Mouse (Mus musculus): ENCODE results near the gene Olfr1317. TPM values are rescaled to one million over a fixed set of nuclear protein-coding genes. Genes with fewer than 3 reads are reported as not detected.

Gene Olfr1317
- total RNA-seq (2015), result not detected in 2 replicates
- total RNA-seq (2017), result not detected in 2 replicates

- no peak for ATAC-seq (ENCODE audit: poor library complexity, severe bottlenecking)
Measured at GRCm38 (mm10) chr2:112140029-112140428, at the start of gene Olfr1317. TSS of gene Olfr1317 (plus strand) at chr2:112140329.

DNA sequence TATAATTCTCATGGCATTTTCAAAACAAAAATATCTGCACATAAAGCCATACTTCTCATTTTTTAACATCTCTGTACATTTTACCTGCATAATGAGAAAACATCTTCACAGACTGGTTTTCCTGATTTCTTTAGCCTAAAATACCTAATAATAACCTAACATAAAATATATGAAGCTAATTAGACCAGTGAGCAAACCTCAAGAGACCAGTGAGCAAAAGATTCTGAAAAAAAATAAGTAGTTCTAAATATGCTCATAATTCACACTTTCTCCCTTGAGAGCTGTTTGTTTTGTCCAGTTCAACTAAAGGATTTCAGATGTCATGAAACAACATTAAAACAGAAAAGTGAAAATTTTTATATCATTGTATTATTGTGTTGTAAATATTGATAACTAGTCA lies 43.4 kb upstream of the Olfr1317 start, which contains the start of gene Olfr1314:
TSS of gene Olfr1314 (minus strand) at position 101 of the 400 bp plus-strand sequence.
- ATAC-seq (ENCODE audit: poor library complexity, severe bottlenecking), result no peak

DNA sequence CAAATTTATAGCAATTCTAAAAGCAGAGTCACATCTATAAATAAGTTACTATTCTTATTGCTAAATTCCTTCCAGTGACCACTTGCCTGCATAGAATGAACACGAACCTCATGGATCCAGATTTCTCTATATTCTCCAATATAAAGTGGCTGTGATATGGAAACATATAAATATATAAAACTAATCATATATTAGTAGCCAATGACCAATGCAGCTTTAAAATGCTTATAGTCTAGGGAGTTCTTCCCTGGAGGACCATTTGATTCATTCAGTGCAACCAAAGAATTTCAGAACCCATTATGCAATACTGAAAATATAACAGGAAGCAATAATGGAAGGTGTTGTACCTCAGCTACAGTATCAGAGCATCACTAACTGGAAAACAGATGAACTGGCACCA lies 24.8 kb upstream of the Olfr1317 start, which contains the start of gene Olfr1315-ps1:
TSS of gene Olfr1315-ps1 (minus strand) at position 101 of the 400 bp plus-strand sequence.
- no peak for ATAC-seq (ENCODE audit: poor library complexity, severe bottlenecking)

DNA sequence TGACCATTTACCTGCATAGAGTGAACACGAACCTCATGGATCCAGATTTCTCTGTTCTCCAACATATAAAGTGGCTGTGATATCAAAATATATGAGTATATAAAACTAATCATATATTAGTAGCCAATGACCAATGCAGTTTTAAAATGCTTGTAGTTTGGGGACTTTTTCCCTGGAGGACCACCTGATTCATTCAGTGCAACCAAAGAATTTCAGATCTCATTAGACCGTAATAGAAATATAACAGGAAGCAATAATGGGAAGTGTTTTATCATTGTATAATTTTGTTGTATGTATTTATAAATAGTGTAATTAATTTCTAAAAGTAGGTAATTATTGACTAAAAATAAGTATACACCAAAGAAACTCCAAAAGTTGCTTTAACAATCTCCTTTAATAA lies 5.3 kb upstream of the Olfr1317 start, which contains the start of gene Olfr1316:
TSS of gene Olfr1316 (minus strand) at position 101 of the 400 bp plus-strand sequence.
- ATAC-seq (ENCODE audit: poor library complexity, severe bottlenecking), result no peak

- no peak for ATAC-seq (ENCODE audit: poor library complexity, severe bottlenecking)
Measured at GRCm38 (mm10) chr2:112153898-112154297, 13.8 kb downstream of the Olfr1317 start, which contains the start of gene Olfr1318. TSS of gene Olfr1318 (plus strand) at chr2:112154198.

Other genes with a start within 250 kb of the Olfr1317 start
- gene Olfr1306, start 224.1 kb upstream of the Olfr1317 start, total RNA-seq (2015), result not detected in 2 replicates
- not detected in 2 replicates for gene Olfr1306, start 224.1 kb upstream of the Olfr1317 start, total RNA-seq (2017)
- gene Olfr1307, start 190.9 kb upstream of the Olfr1317 start, total RNA-seq (2015), result under 0.01 TPM in 1 of 2 replicates, not detected in the other
- gene Olfr1307, start 190.9 kb upstream of the Olfr1317 start, total RNA-seq (2017), result not detected in 2 replicates
- gene Olfr1308, start 175.4 kb upstream of the Olfr1317 start, total RNA-seq (2015), result not detected in 2 replicates
- gene Olfr1308, start 175.4 kb upstream of the Olfr1317 start, total RNA-seq (2017), result not detected in 2 replicates
- gene Olfr1309, start 150.0 kb upstream of the Olfr1317 start, total RNA-seq (2015), result not detected in 2 replicates
- not detected in 2 replicates for gene Olfr1309, start 150.0 kb upstream of the Olfr1317 start, total RNA-seq (2017)
- not detected in 2 replicates for gene Olfr1310, start 127.6 kb upstream of the Olfr1317 start, total RNA-seq (2015)
- not detected in 2 replicates for gene Olfr1310, start 127.6 kb upstream of the Olfr1317 start, total RNA-seq (2017)
- not detected in 2 replicates for gene Olfr1311, start 115.9 kb upstream of the Olfr1317 start, total RNA-seq (2015)
- not detected in 2 replicates for gene Olfr1311, start 115.9 kb upstream of the Olfr1317 start, total RNA-seq (2017)
- gene Olfr1312, start 90.1 kb upstream of the Olfr1317 start, total RNA-seq (2015), result not detected in 2 replicates
- not detected in 2 replicates for gene Olfr1312, start 90.1 kb upstream of the Olfr1317 start, total RNA-seq (2017)
- gene Olfr1313, start 62.5 kb upstream of the Olfr1317 start, total RNA-seq (2015), result not detected in 2 replicates
- 0.51 TPM in 1 of 2 replicates, not detected in the other for gene Olfr1313, start 62.5 kb upstream of the Olfr1317 start, total RNA-seq (2017)
- gene Olfr1314, start 43.5 kb upstream of the Olfr1317 start, total RNA-seq (2015), result not detected in 2 replicates
- not detected in 2 replicates for gene Olfr1314, start 43.5 kb upstream of the Olfr1317 start, total RNA-seq (2017)
- not detected in 2 replicates for gene Olfr1315-ps1, start 24.9 kb upstream of the Olfr1317 start, total RNA-seq (2015)
- not detected in 2 replicates for gene Olfr1315-ps1, start 24.9 kb upstream of the Olfr1317 start, total RNA-seq (2017)
- not detected in 2 replicates for gene Olfr1316, start 5.4 kb upstream of the Olfr1317 start, total RNA-seq (2015)
- not detected in 2 replicates for gene Olfr1316, start 5.4 kb upstream of the Olfr1317 start, total RNA-seq (2017)
- gene Olfr1318, start 13.9 kb downstream of the Olfr1317 start, total RNA-seq (2015), result not detected in 2 replicates
- not detected in 2 replicates for gene Olfr1318, start 13.9 kb downstream of the Olfr1317 start, total RNA-seq (2017)
- gene Lpcat4, start 99.1 kb downstream of the Olfr1317 start, total RNA-seq (2015), result 27.0 and 44.0 TPM in 2 replicates
- gene Lpcat4, start 99.1 kb downstream of the Olfr1317 start, total RNA-seq (2017), result 11.8 and 18.9 TPM in 2 replicates
- not detected in 2 replicates for gene Nutm1, start 119.0 kb downstream of the Olfr1317 start, total RNA-seq (2015)
- gene Nutm1, start 119.0 kb downstream of the Olfr1317 start, total RNA-seq (2017), result not detected in 2 replicates
- gene Nop10, start 121.6 kb downstream of the Olfr1317 start, total RNA-seq (2015), result 48.1 and 56.2 TPM in 2 replicates
- gene Nop10, start 121.6 kb downstream of the Olfr1317 start, total RNA-seq (2017), result 72.9 and 74.8 TPM in 2 replicates
- gene Slc12a6, start 125.5 kb downstream of the Olfr1317 start, total RNA-seq (2015), result 108 and 110 TPM in 2 replicates
- 111 and 132 TPM in 2 replicates for gene Slc12a6, start 125.5 kb downstream of the Olfr1317 start, total RNA-seq (2017)
- gene Gm21985, start 126.0 kb downstream of the Olfr1317 start, total RNA-seq (2015), result not detected in 2 replicates
- gene Gm21985, start 126.0 kb downstream of the Olfr1317 start, total RNA-seq (2017), result 0.24 and 0.95 TPM in 2 replicates
- 60.0 and 65.6 TPM in 2 replicates for gene Emc4, start 227.7 kb downstream of the Olfr1317 start, total RNA-seq (2015)
- gene Emc4, start 227.7 kb downstream of the Olfr1317 start, total RNA-seq (2017), result 39.5 and 39.9 TPM in 2 replicates
- 21.0 and 21.8 TPM in 2 replicates for gene Katnbl1, start 238.9 kb downstream of the Olfr1317 start, total RNA-seq (2015)
- 17.0 TPM in 2 replicates for gene Katnbl1, start 238.9 kb downstream of the Olfr1317 start, total RNA-seq (2017)